8 mouse cellular contexts compared by ENCODE assay signal in the genomic region with DNA sequence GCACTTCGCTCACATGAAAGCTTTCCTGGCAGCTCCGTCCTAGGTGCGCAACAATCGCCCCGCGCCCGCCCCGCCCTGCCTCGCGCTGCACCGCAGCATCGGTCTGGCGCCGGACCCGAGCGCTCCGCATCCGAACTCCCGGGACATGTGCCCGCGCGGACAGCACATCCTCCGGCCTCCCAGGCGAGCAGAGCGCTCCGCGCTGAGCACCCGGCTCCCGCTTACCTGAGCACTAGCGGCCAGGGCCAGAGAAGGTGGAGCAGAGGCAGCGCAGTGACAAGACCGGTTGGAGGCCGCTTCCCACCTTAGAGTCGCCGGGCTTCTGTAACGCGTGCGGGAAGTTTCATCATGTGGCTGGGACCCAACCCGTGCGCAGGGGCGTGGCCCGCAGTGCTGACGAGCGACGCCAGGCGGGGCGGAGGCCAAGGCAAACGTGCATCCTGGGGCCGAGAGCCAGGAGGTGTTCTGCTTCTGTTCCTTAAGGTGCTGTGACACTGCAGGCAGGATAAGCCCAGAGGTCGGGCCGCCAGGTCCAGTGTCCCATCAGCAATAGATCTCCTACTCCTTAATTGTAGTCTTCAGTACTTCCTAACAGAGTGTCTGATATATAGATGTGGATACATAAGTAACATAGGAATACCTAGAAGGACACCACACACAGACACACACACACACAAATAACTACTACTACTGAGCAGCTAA. TPM values are rescaled to one million over a fixed set of nuclear protein-coding genes. Genes with fewer than 3 reads are reported as not detected.
DNase-seq lines count a peak whose midpoint lies in the region; ATAC-seq and TF ChIP-seq lines count a peak whose summit lies in the region.

Gene Asns, minus strand, starts transcription at position 371 of the 702 bp plus-strand sequence.

- TF ChIP-seq CTCF in cerebellum, adult 2 months (IDR thresholded peaks at IDR 0.05; ENCODE audit: borderline replicate concordance, insufficient read depth, low read depth, low read length) = peak; percentile 28; the same call in 1 of the 2 replicates
- TF ChIP-seq CTCF in lung, embryonic 14.5 days (IDR thresholded peaks at IDR 0.05; ENCODE audit: low read depth) = peak; percentile 51

- peak; percentile 71; the same call in 1 of the 2 replicates for TF ChIP-seq POLR2A in cerebellum, adult 2 months (IDR thresholded peaks at IDR 0.05; ENCODE audit: borderline replicate concordance, insufficient read depth, low read length)

- peak within 1 kb of the TSS; percentile 70 for H3K9ac ChIP-seq in lung, embryonic 14.5 days

- H3K4me1 ChIP-seq in cerebellum, adult 2 months (ENCODE audit: control insufficient read depth, insufficient read depth, low read length) = no peaks in the 10 kb centered on the region; the same call in 1 of the 2 replicates
- H3K4me1 ChIP-seq in lung, embryonic 14.5 days (ENCODE audit: insufficient read depth) = no peaks in the 10 kb centered on the region

- peak within 1 kb of the TSS; percentile 93 for H3K4me2 ChIP-seq in lung, embryonic 14.5 days

- peak within 1 kb of the TSS; percentile 83 for H3K4me3 ChIP-seq in cerebellum, adult 2 months (replicated peaks; ENCODE audit: insufficient read depth, low read depth, low read length)
- H3K4me3 ChIP-seq in lung, embryonic 14.5 days (ENCODE audit: low read depth, low read length) = peak within 1 kb of the TSS; percentile 71

- WGBS in cerebellum, adult 2 months = under 1% methylated on average over 51 of the region's 51 CpGs
- under 1% methylated on average over 51 of the region's 51 CpGs for WGBS in lung, embryonic 14.5 days

- peak; percentile 88 to 93 for ATAC-seq in hematopoietic stem cell, adult 5-6 weeks (replicated peaks in 1 of 2; ENCODE audit: insufficient read depth in 1 of 2, low FRiP score in 2 of 2, low TSS enrichment in 1 of 2, low read depth in 1 of 2, poor library complexity in 2 of 2, severe bottlenecking in 2 of 2)
- peak; percentile 96 for ATAC-seq in lung, embryonic 14.5 days (ENCODE audit: insufficient read depth)
- peak; percentile 74 for ATAC-seq in neutrophil, adult 5-6 weeks (ENCODE audit: extremely low read depth, insufficient number of reproducible peaks, low FRiP score, poor library complexity, severe bottlenecking)

- peak within 1 kb of the TSS; percentile 55 for H3K27ac ChIP-seq in cerebellum, adult 2 months (ENCODE audit: insufficient read depth, low read length)
- peak within 1 kb of the TSS; percentile 63; the same call in 1 of the 2 replicates for H3K27ac ChIP-seq in lung, embryonic 14.5 days (ENCODE audit: low read depth)

- DNase-seq in MEL-GATA-1-ER (ENCODE audit: extremely low read depth, low read depth) = peak; percentile 79
- DNase-seq in cerebellum, adult 2 months = peak; percentile 92
- DNase-seq in forelimb bud, embryonic 11.5 days (ENCODE audit: low read depth, low spot score) = peak; percentile 85
- DNase-seq in layer of hippocampus, adult 8-10 months (ENCODE audit: low spot score in 2 of 2) = peak; percentile 70 to 83
- peak; percentile 90 for DNase-seq in lung, embryonic 14.5 days
- peak; percentile 82 for DNase-seq in testis, postnatal 14 days (ENCODE audit: low spot score)

- no peaks in the 10 kb centered on the region for H3K9me3 ChIP-seq in lung, embryonic 14.5 days (ENCODE audit: low read depth, low read length)

- no peaks in the 10 kb centered on the region for H3K27me3 ChIP-seq in cerebellum, adult 2 months (ENCODE audit: control insufficient read depth, insufficient read depth, low read length)
- no peaks in the 10 kb centered on the region; the same call in 1 of the 2 replicates for H3K27me3 ChIP-seq in lung, embryonic 14.5 days (ENCODE audit: insufficient read depth, low read length)

- H3K36me3 ChIP-seq in lung, embryonic 14.5 days (ENCODE audit: insufficient read depth) = no peaks in the 10 kb centered on the region

RNA-seq across cellular contexts. Expression of gene Asns, which starts in this region (rescaled TPM):
- polyA plus RNA-seq in cerebellum, adult 2 months (2012; rRNA removed) = 85.4 and 89.9 TPM in 2 replicates
- 19.4 and 45.4 TPM in 2 replicates for total RNA-seq in hematopoietic stem cell, adult 5-6 weeks (2017)
- 100 to 1,000 TPM in 2 of 4 experiments, 10 to 100 TPM in 2; 93.4 to 109 (median 101) TPM for total RNA-seq in layer of hippocampus, adult 8-10 months (2022)
- 68.4 and 68.9 TPM in 2 replicates for polyA plus RNA-seq in lung, embryonic 14.5 days (2014; fragmentation: Nextera tagmentation; extraction: Ambion mirVana)
- total RNA-seq in neutrophil, adult 5-6 weeks (2017) = 4.8 and 6.9 TPM in 2 replicates

Comparison
In these comparisons a context has a peak if more than half of its experiments do, and no peak if none do; other contexts are left out.
1. Peak in every context shown above with its lines: DNase-seq, ATAC-seq, H3K4me3 ChIP-seq and H3K27ac ChIP-seq.